Mouse (Mus musculus) liver, embryonic 14.5 days (tissue): ENCODE measurements around the gene Bsn. TPM values are rescaled to one million over a fixed set of nuclear protein-coding genes. Genes with fewer than 3 reads are reported as not detected.
"Not testable (repeated sequence)": the region's sequence is repeated elsewhere in the genome, so short reads cannot be mapped to it uniquely, and the experiment has no call there.

Source experiments
- ATAC-seq: fragments of 200-750 bp; cut with Nextera tagmentation; 2 replicates; pipeline ENCODE4 v1.8.0; 2017; ENCODE audit warnings: moderate number of reproducible peaks, mild to moderate bottlenecking, moderate library complexity; ENCODE audit not compliant: insufficient read depth
- DNase-seq, 3 experiments: peaks; one replicate each; pipeline ENCODE4 v3.0.0-alpha.2; 2012 to 2013; ENCODE audit warnings: low read depth in 3 of 3, low spot score in 3 of 3
- H3K27ac ChIP-seq: fragments of 300-500 bp; sonication (generic); 2 replicates; pipeline ENCODE4 v1.5.1; 2014; ENCODE audit warnings: moderate library complexity, mild to moderate bottlenecking, control low read depth, inconsistent platforms
- H3K27me3 ChIP-seq: fragments of 300-500 bp; sonication (generic); 2 replicates; pipeline ENCODE4 v1.6.1; 2014; ENCODE audit warnings: mild to moderate bottlenecking, low read length, moderate library complexity; ENCODE audit not compliant: control insufficient read depth, insufficient read depth
- H3K36me3 ChIP-seq: fragments of 300-500 bp; sonication (generic); replicated peaks from 2 replicates; pipeline ENCODE4 v1.6.1; 2014; ENCODE audit warnings: low read depth; ENCODE audit not compliant: control insufficient read depth, insufficient read depth
- H3K4me1 ChIP-seq, 2 experiments: fragments of 200-500 bp in 1 of 2; fragments of 300-500 bp in 1 of 2; sonication (generic) in 1 of 2; replicated peaks; 2 replicates each; pipeline ENCODE4 v1.6.1; 2012 to 2014; ENCODE audit warnings: antibody characterized with exemption in 1 of 2, inconsistent platforms in 1 of 2, low read length in 1 of 2; ENCODE audit not compliant: control insufficient read depth in 2 of 2, insufficient read depth in 2 of 2
- H3K4me2 ChIP-seq: fragments of 300-500 bp; sonication (generic); 2 replicates; pipeline ENCODE4 v1.6.1; 2014; ENCODE audit warnings: low read depth, mild to moderate bottlenecking, control low read depth, moderate library complexity
- H3K4me3 ChIP-seq, 2 experiments: fragments of 200-500 bp in 1 of 2; fragments of 300-500 bp in 1 of 2; sonication (generic) in 1 of 2; 2 replicates each; pipeline ENCODE4 v1.5.1; 2012 to 2014; ENCODE audit warnings: low read depth in 2 of 2, low read length in 2 of 2, mild to moderate bottlenecking in 2 of 2, control low read depth in 1 of 2, inconsistent platforms in 1 of 2, moderate library complexity in 1 of 2; ENCODE audit not compliant: insufficient read depth in 1 of 2
- H3K9ac ChIP-seq: fragments of 300-500 bp; sonication (generic); replicated peaks from 2 replicates; pipeline ENCODE4 v1.6.1; 2014; ENCODE audit warnings: mild to moderate bottlenecking, control low read depth, moderate library complexity
- H3K9me3 ChIP-seq: fragments of 300-500 bp; sonication (generic); 2 replicates; pipeline ENCODE4 v1.6.1; 2016; ENCODE audit warnings: low read length, mixed read lengths; ENCODE audit not compliant: control insufficient read depth
- CTCF ChIP-seq: IDR thresholded peaks from 2 replicates; pipeline ENCODE4 v1.5.1; 2016; ENCODE audit warnings: antibody characterized with exemption, low read depth, control low read depth
- EP300 ChIP-seq: IDR thresholded peaks from 2 replicates; pipeline ENCODE4 v1.6.1; 2016; ENCODE audit warnings: antibody characterized with exemption, low read depth
- WGBS: fragments of 180-500 bp; shearing (Covaris S2); extraction: QIAGEN DNeasy Blood & Tissue Kit; methylation state at CpG from one replicate; pipeline ENCODE4 v1.1.7; 2014; ENCODE audit not compliant: insufficient replicate concordance; 5-methylcytosine and 5-hydroxymethylcytosine counted together
- polyA plus RNA-seq, 2 experiments: library from polyadenylated mRNA; depleted of rRNA in 1 of 2; stranded (reverse) in 1 of 2; unstranded in 1 of 2; fragments of >200 nt; fragmentation: Nextera tagmentation in 1 of 2; extraction: Ambion mirVana in 1 of 2; gene quantifications; 2 replicates each; pipeline versions ENCODE4 v1.2.1 to v1.2.3; 2012 to 2014

Bsn gene
- polyA plus RNA-seq, 2 experiments: 0.86 to 1.1 TPM

DNA sequence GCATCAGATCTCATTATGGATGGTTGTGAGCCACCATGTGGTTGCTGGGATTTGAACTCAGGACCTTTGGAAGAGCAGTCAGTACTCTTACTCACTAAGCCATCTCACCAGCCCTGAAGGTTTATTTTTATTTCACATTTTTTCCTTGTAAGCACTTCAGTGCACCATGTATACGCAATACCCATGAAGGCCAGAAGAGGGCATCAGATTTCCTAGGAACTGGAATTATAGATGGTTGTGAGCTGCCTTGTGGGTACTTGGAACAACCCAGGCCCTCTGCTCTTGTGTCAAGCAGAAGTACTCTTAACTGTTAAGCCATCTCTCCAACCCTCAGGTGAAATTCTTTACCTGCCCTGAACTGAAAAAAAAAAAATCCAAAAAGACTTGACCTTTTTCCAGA, 54.0 kb downstream of the Bsn start:
- no peak overlapping the region for H3K4me3 ChIP-seq
- no peak overlapping the region for H3K4me2 ChIP-seq
- H3K4me1 ChIP-seq: 0 out of 4 replicates have a peak, but pooled peaks cover 0 to 2% of the 10 kb centered on the region in 2 experiments
- H3K27me3 ChIP-seq: no peaks in the 10 kb centered on the region
- H3K36me3 ChIP-seq: no peaks in the 10 kb centered on the region
- TF ChIP-seq CTCF: peak; percentile 72
- TF ChIP-seq EP300: no peak
- H3K9me3 ChIP-seq: no peaks in the 10 kb centered on the region
- 21% methylated on average over 1 of the region's 1 CpGs for WGBS
- no peak for ATAC-seq
- H3K27ac ChIP-seq: no peak overlapping the region
- no peak overlapping the region for H3K9ac ChIP-seq
- peak; percentile 26 to 39 (median 29) for DNase-seq

DNA sequence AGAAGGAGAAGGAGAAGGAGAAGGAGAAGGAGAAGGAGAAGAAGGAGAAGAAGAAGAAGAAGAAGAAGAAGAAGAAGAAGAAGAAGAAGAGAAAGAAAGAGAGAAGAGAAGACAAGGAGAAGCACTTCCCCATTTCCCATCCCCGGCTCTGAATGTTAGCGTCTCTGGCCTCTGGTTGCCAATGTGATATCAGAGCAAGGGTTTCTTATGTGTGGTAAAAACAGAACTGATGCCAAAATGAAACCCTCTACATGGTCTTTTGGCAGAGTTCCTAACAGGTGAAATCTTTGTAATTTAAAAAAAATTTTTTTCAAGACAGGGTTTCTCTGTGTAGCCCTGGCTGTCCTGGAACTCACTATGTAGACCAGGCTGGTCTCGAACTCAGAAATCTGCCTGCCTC, 54.5 kb downstream of the Bsn start:
- H3K27ac ChIP-seq, H3K9ac ChIP-seq, H3K27me3 ChIP-seq, DNase-seq, H3K9me3 ChIP-seq, ATAC-seq, H3K4me2 ChIP-seq, H3K36me3 ChIP-seq, H3K4me3 ChIP-seq, H3K4me1 ChIP-seq: not testable (repeated sequence)
- 64% methylated on average over 3 of the region's 3 CpGs for WGBS

DNA sequence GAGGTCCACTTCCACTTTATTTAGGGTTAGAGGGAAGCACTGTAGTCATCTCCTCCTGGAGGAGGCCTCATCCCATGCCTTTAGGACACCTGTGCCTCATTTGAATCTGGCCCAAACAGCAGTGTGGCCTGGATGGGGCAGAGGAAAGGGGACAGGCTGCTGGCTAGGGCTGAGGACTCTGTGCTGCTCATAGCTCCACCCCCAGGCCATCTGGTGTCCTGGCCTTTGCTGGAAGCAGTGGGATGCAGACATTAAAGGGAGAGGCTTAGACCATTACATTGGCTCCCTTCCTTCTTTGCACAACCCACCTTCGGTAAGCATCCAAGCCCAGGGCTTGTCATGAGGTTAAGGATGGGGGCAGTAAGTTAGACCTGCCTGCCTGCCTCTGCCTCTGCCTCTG, 56.7 kb downstream of the Bsn start:
- Histone ChIP-seq H3K4me2 (no peak overlapping the region), H3K36me3 (no peaks in the 10 kb centered on the region), H3K4me1 (0 out of 4 replicates have a peak, but pooled peaks cover 0 to 2% of the 10 kb centered on the region in 2 experiments), H3K9ac (no peak overlapping the region), H3K9me3 (no peaks in the 10 kb centered on the region), H3K27me3 (no peaks in the 10 kb centered on the region), H3K27ac (no peak overlapping the region), H3K4me3 (no peak overlapping the region)
- WGBS: 61% methylated on average over 1 of the region's 1 CpGs
- DNase-seq (no peak), ATAC-seq (no peak)
- TF ChIP-seq EP300 (no peak), CTCF (no peak)

DNA sequence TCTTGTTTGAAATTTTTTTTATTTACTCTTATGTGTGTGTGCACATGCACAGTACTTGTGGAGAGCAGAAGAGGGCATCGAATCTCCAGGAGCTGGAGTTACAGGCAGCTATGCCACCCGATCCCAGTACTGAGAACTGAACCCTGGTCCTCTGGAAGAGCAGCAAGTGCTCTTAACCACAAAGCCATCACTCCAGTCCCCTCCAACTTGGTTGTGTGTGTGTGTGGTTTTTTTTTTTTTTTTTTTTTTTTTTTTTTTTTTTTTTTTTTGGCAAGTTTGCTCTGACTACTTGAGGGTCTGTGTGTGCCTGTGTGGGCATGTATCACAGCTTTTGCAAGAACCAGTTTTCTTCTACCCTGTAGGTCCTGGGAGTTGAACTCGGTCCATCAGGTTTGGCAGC, 57.8 kb downstream of the Bsn start:
- Histone ChIP-seq H3K9me3 (no peaks in the 10 kb centered on the region), H3K4me1 (0 out of 4 replicates have a peak, but pooled peaks cover 0 to 2% of the 10 kb centered on the region in 2 experiments), H3K36me3 (no peaks in the 10 kb centered on the region), H3K27ac (no peak overlapping the region), H3K9ac (no peak overlapping the region), H3K4me3 (no peak overlapping the region), H3K4me2 (no peak overlapping the region), H3K27me3 (no peaks in the 10 kb centered on the region)
- no peak for DNase-seq
- ATAC-seq: no peak
- WGBS: 69% methylated on average over 3 of the region's 3 CpGs
- TF ChIP-seq EP300 (no peak), CTCF (no peak)

DNA sequence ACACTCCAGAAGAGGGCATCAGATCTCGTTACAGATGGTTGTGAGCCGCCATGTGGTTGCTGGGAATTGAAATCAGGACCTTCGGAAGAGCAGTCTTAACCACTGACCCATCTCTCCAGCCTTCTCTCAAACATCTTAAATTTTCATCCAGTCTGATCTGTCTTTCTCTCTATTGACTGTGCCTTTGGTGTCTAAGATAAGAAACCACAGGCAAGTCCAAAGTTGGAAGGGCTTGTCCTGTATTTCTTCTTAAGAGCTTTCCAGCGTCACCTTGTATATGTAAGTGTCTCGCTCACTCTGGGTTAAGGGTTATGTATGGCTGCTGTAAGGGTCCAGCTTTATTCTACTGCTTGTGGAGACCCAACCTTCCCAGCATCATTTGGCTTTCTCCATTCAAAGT, 58.7 kb downstream of the Bsn start:
- Histone ChIP-seq H3K27me3 (no peaks in the 10 kb centered on the region), H3K27ac (no peak overlapping the region), H3K9ac (no peak overlapping the region), H3K4me2 (no peak overlapping the region), H3K9me3 (no peaks in the 10 kb centered on the region), H3K4me1 (0 out of 4 replicates have a peak, but pooled peaks cover 0 to 2% of the 10 kb centered on the region in 2 experiments), H3K36me3 (no peaks in the 10 kb centered on the region), H3K4me3 (no peak overlapping the region)
- TF ChIP-seq EP300: no peak
- TF ChIP-seq CTCF: no peak
- WGBS: 22% methylated on average over 5 of the region's 5 CpGs
- DNase-seq: no peak
- ATAC-seq: no peak
